Mouse (Mus musculus): ENCODE measurements around the gene Zfp646.

DNA sequence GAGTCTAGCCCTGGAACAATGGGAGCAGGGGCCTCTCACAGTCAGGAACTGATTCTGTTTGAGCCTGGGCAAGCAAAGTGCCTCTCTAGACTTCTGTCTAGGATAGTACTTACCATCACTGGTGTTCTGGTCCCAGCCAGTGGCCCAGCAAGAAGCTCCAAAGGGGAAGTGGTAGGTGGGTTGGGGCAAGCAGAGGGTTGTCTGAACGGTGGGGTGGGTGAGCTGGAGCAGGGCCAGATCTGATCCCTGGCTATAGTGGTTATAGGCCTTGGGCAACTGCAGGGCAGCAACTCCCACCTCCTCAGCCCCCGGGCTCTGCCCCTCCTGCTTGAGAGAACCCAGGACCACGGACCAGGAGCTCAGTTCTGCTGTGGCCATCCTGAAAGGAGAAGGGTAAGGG lies 12.8 kb downstream of the Zfp646 start:
- TF ChIP-seq CTCF (IDR thresholded peaks at IDR 0.05; ENCODE audit: extremely low read depth, insufficient read length, insufficient replicate concordance, low read depth, low read length) (no peak), POLR2A (IDR thresholded peaks at IDR 0.05; ENCODE audit: low read depth, low read length) (no peak)
